Mouse (Mus musculus) embryonic facial prominence, embryonic 15.5 days (tissue): ENCODE data around the gene Gm17490. TPM values are rescaled to one million over a fixed set of nuclear protein-coding genes. Genes with fewer than 3 reads are reported as not detected.

Experiments
- ATAC-seq: fragments of 200-750 bp; cut with Nextera tagmentation; 2 replicates; pipeline ENCODE4 v1.8.0; 2017; ENCODE audit warnings: low read depth, moderate TSS enrichment; ENCODE audit not compliant: insufficient number of reproducible peaks, low FRiP score, low TSS enrichment
- H3K27ac ChIP-seq: fragments of 300-500 bp; sonication (generic); replicated peaks from 2 replicates; pipeline ENCODE4 v1.5.1; 2015; ENCODE audit warnings: mild to moderate bottlenecking, inconsistent platforms
- H3K27me3 ChIP-seq: fragments of 300-500 bp; sonication (generic); 2 replicates; pipeline ENCODE4 v1.6.1; 2015; ENCODE audit warnings: inconsistent platforms
- H3K36me3 ChIP-seq: fragments of 300-500 bp; sonication (generic); 2 replicates; pipeline ENCODE4 v1.6.1; 2015; ENCODE audit warnings: mild to moderate bottlenecking, inconsistent platforms
- H3K4me1 ChIP-seq: fragments of 300-500 bp; sonication (generic); 2 replicates; pipeline ENCODE4 v1.6.1; 2015; ENCODE audit warnings: inconsistent platforms
- H3K4me2 ChIP-seq: fragments of 300-500 bp; sonication (generic); replicated peaks from 2 replicates; pipeline ENCODE4 v1.6.1; 2015; ENCODE audit warnings: mild to moderate bottlenecking, inconsistent platforms
- H3K4me3 ChIP-seq: fragments of 300-500 bp; sonication (generic); replicated peaks from 2 replicates; pipeline ENCODE4 v1.5.1; 2015; ENCODE audit warnings: mild to moderate bottlenecking, inconsistent platforms
- H3K9ac ChIP-seq: fragments of 300-500 bp; sonication (generic); 2 replicates; pipeline ENCODE4 v1.6.1; 2015; ENCODE audit warnings: inconsistent platforms
- H3K9me3 ChIP-seq: fragments of 300-500 bp; sonication (generic); replicated peaks from 2 replicates; pipeline ENCODE4 v1.6.1; 2016; ENCODE audit warnings: inconsistent platforms
- WGBS: fragments of 180-500 bp; shearing (Covaris S2); methylation state at CpG from one replicate; pipeline ENCODE4 v1.1.7; 2015; 5-methylcytosine and 5-hydroxymethylcytosine counted together
- polyA plus RNA-seq: library from polyadenylated mRNA; unstranded; fragments of >200 nt; fragmentation: Nextera tagmentation; extraction: Ambion mirVana; gene quantifications from 2 replicates; pipeline ENCODE4 v1.2.1, GENCODE M21; 2015

Gene Gm17490
- polyA plus RNA-seq, 1 experiment from 2014 or later = not detected

- WGBS = 63% methylated on average over 5 of the region's 5 CpGs
- Histone ChIP-seq H3K9me3 (no peaks in the 10 kb centered on the region), H3K27ac (no peak overlapping the region)
Measured at GRCm38 (mm10) chr2:11653780-11654179, 27.7 kb upstream of the Gm17490 start.

GRCm38 (mm10) chr2:11653330-11653729, 27.3 kb upstream of the Gm17490 start:
- Histone ChIP-seq H3K36me3 (no peaks in the 10 kb centered on the region), H3K4me1 (no peaks in the 10 kb centered on the region), H3K9me3 (no peaks in the 10 kb centered on the region), H3K27me3 (no peaks in the 10 kb centered on the region), H3K27ac (no peak overlapping the region), H3K4me3 (no peak overlapping the region), H3K4me2 (no peak overlapping the region), H3K9ac (no peak overlapping the region)
- WGBS = 30% methylated on average over 6 of the region's 6 CpGs
- no peak for ATAC-seq

More at GRCm38 (mm10) chr2:11653780-11654179, 27.7 kb upstream of the Gm17490 start:
- Histone ChIP-seq H3K4me2 (no peak overlapping the region), H3K9ac (no peak overlapping the region), H3K4me3 (no peak overlapping the region), H3K36me3 (no peaks in the 10 kb centered on the region), H3K27me3 (no peaks in the 10 kb centered on the region), H3K4me1 (no peaks in the 10 kb centered on the region)
- ATAC-seq = no peak

GRCm38 (mm10) chr2:11652780-11653179, 26.7 kb upstream of the Gm17490 start:
- Histone ChIP-seq H3K27ac (no peak overlapping the region), H3K9ac (no peak overlapping the region), H3K27me3 (no peaks in the 10 kb centered on the region), H3K4me2 (no peak overlapping the region), H3K4me1 (no peaks in the 10 kb centered on the region), H3K4me3 (no peak overlapping the region), H3K9me3 (no peaks in the 10 kb centered on the region), H3K36me3 (no peaks in the 10 kb centered on the region)
- WGBS = 71% methylated on average over 2 of the region's 2 CpGs
- no peak for ATAC-seq

GRCm38 (mm10) chr2:11652196-11652595, 26.1 kb upstream of the Gm17490 start:
- 80% methylated on average over 3 of the region's 3 CpGs for WGBS
- no peak overlapping the region for H3K27ac ChIP-seq
- no peaks in the 10 kb centered on the region for H3K9me3 ChIP-seq
- H3K9ac ChIP-seq = no peak overlapping the region
- ATAC-seq = no peak
- no peaks in the 10 kb centered on the region for H3K27me3 ChIP-seq
- H3K4me3 ChIP-seq = no peak overlapping the region
- H3K36me3 ChIP-seq = no peaks in the 10 kb centered on the region
- H3K4me2 ChIP-seq = no peak overlapping the region
- no peaks in the 10 kb centered on the region for H3K4me1 ChIP-seq

GRCm38 (mm10) chr2:11651476-11651875, 25.4 kb upstream of the Gm17490 start:
- H3K4me1 ChIP-seq = no peaks in the 10 kb centered on the region
- ATAC-seq = no peak
- no peak overlapping the region for H3K9ac ChIP-seq
- no peak overlapping the region for H3K4me2 ChIP-seq
- H3K4me3 ChIP-seq = no peak overlapping the region
- H3K36me3 ChIP-seq = no peaks in the 10 kb centered on the region
- no peak overlapping the region for H3K27ac ChIP-seq
- WGBS = 48% methylated on average over 3 of the region's 3 CpGs
- H3K27me3 ChIP-seq = no peaks in the 10 kb centered on the region
- no peaks in the 10 kb centered on the region for H3K9me3 ChIP-seq

- Histone ChIP-seq H3K9ac (no peak overlapping the region), H3K4me1 (no peaks in the 10 kb centered on the region), H3K27me3 (no peaks in the 10 kb centered on the region), H3K36me3 (no peaks in the 10 kb centered on the region), H3K4me2 (no peak overlapping the region), H3K4me3 (no peak overlapping the region), H3K27ac (no peak overlapping the region), H3K9me3 (no peaks in the 10 kb centered on the region)
- ATAC-seq = no peak
- WGBS = 60% methylated on average over 2 of the region's 2 CpGs
Measured at GRCm38 (mm10) chr2:11645297-11645696, 19.2 kb upstream of the Gm17490 start.

GRCm38 (mm10) chr2:11644057-11644456, 18.0 kb upstream of the Gm17490 start:
- Histone ChIP-seq H3K36me3 (no peaks in the 10 kb centered on the region), H3K4me1 (no peaks in the 10 kb centered on the region), H3K9ac (no peak overlapping the region), H3K4me3 (no peak overlapping the region), H3K27ac (no peak overlapping the region), H3K9me3 (no peaks in the 10 kb centered on the region), H3K27me3 (no peaks in the 10 kb centered on the region), H3K4me2 (no peak overlapping the region)
- 54% methylated on average over 1 of the region's 1 CpGs for WGBS
- no peak for ATAC-seq

- no peaks in the 10 kb centered on the region for H3K9me3 ChIP-seq
- H3K27me3 ChIP-seq = no peaks in the 10 kb centered on the region
- H3K4me2 ChIP-seq = no peak within 1 kb of the TSS
- 88% methylated on average over 3 of the region's 3 CpGs for whole genome bisulfite sequencing
- H3K4me3 ChIP-seq = no peak within 1 kb of the TSS
- no peak for ATAC-seq
- H3K9ac ChIP-seq = no peak within 1 kb of the TSS
- H3K36me3 ChIP-seq = no peaks in the 10 kb centered on the region
- no peak within 1 kb of the TSS for H3K27ac ChIP-seq
- no peaks in the 10 kb centered on the region for H3K4me1 ChIP-seq
Measured at GRCm38 (mm10) chr2:11642451-11642941, 16.4 kb upstream of the Gm17490 start, which contains the start of gene Il2ra. Gene Il2ra (plus strand): TSS chr2:11642807.

- H3K4me1 ChIP-seq = no peaks in the 10 kb centered on the region
Measured at GRCm38 (mm10) chr2:11637115-11637514, 11.1 kb upstream of the Gm17490 start.

GRCm38 (mm10) chr2:11636138-11636480, 10.0 kb upstream of the Gm17490 start:
- H3K27ac ChIP-seq = no peak overlapping the region
- ATAC-seq = no peak
- H3K36me3 ChIP-seq = no peaks in the 10 kb centered on the region
- no peak overlapping the region for H3K4me3 ChIP-seq
- no peak overlapping the region for H3K9ac ChIP-seq
- H3K27me3 ChIP-seq = no peaks in the 10 kb centered on the region
- WGBS = 63% methylated on average over 3 of the region's 3 CpGs
- no peaks in the 10 kb centered on the region for H3K4me1 ChIP-seq
- no peaks in the 10 kb centered on the region for H3K9me3 ChIP-seq
- no peak overlapping the region for H3K4me2 ChIP-seq

More at GRCm38 (mm10) chr2:11637115-11637514, 11.1 kb upstream of the Gm17490 start:
- Histone ChIP-seq H3K4me2 (no peak overlapping the region), H3K4me3 (no peak overlapping the region), H3K27ac (no peak overlapping the region), H3K27me3 (no peaks in the 10 kb centered on the region), H3K36me3 (no peaks in the 10 kb centered on the region), H3K9me3 (no peaks in the 10 kb centered on the region), H3K9ac (no peak overlapping the region)
- WGBS = 39% methylated on average over 1 of the region's 1 CpGs
- ATAC-seq = no peak

GRCm38 (mm10) chr2:11635471-11636137, 9.5 kb upstream of the Gm17490 start:
- no peaks in the 10 kb centered on the region for H3K27me3 ChIP-seq
- no peak overlapping the region for H3K4me2 ChIP-seq
- no peak overlapping the region for H3K4me3 ChIP-seq
- no peaks in the 10 kb centered on the region for H3K9me3 ChIP-seq
- no peak overlapping the region for H3K27ac ChIP-seq
- H3K9ac ChIP-seq = no peak overlapping the region
- WGBS = 93% methylated on average over 5 of the region's 5 CpGs
- H3K4me1 ChIP-seq = no peaks in the 10 kb centered on the region
- ATAC-seq = no peak
- H3K36me3 ChIP-seq = no peaks in the 10 kb centered on the region

GRCm38 (mm10) chr2:11635035-11635434, 9.0 kb upstream of the Gm17490 start:
- H3K4me3 ChIP-seq = no peak overlapping the region
- H3K27me3 ChIP-seq = no peaks in the 10 kb centered on the region
- H3K36me3 ChIP-seq = no peaks in the 10 kb centered on the region
- H3K27ac ChIP-seq = no peak overlapping the region
- no peaks in the 10 kb centered on the region for H3K4me1 ChIP-seq
- no peak overlapping the region for H3K9ac ChIP-seq
- no peaks in the 10 kb centered on the region for H3K9me3 ChIP-seq
- no peak for ATAC-seq
- 89% methylated on average over 6 of the region's 6 CpGs for WGBS
- no peak overlapping the region for H3K4me2 ChIP-seq
